Mouse (Mus musculus) forebrain, embryonic 14.5 days (tissue): Measurements from ENCODE around the gene Bicdl2. TPM values are rescaled to one million over a fixed set of nuclear protein-coding genes. Genes with fewer than 3 reads are reported as not detected.

Experiments
- polyA plus RNA-seq: library from polyadenylated mRNA; unstranded; fragments of >200 nt; fragmentation: Nextera tagmentation; extraction: Ambion mirVana; gene quantifications from 2 replicates; pipeline ENCODE4 v1.2.1, GENCODE M21; 2014

The Bicdl2 gene
- polyA plus RNA-seq, 1 experiment from 2014 or later: not detected

Other genes starting within 250 kb of the Bicdl2 start
- not detected in 2 replicates for gene Vmn2r117, start 180.8 kb upstream of the Bicdl2 start, polyA plus RNA-seq
- 17.6 and 20.9 TPM in 2 replicates for gene Zfp213, start 96.3 kb upstream of the Bicdl2 start, polyA plus RNA-seq
- 24.1 and 26.0 TPM in 2 replicates for gene Zfp13, start 61.0 kb upstream of the Bicdl2 start, polyA plus RNA-seq
- gene Zscan10, start 59.6 kb upstream of the Bicdl2 start, polyA plus RNA-seq: not detected in 2 replicates
- 0.62 and 0.90 TPM in 2 replicates for gene Mmp25, start 15.2 kb upstream of the Bicdl2 start, polyA plus RNA-seq
- gene Hcfc1r1, start 13.1 kb downstream of the Bicdl2 start, polyA plus RNA-seq: 107 and 112 TPM in 2 replicates
- gene Thoc6, start 13.4 kb downstream of the Bicdl2 start, polyA plus RNA-seq: 43.8 and 45.9 TPM in 2 replicates
- 2.6 and 2.9 TPM in 2 replicates for gene Tnfrsf12a, start 17.0 kb downstream of the Bicdl2 start, polyA plus RNA-seq
- gene Cldn6, start 18.7 kb downstream of the Bicdl2 start, polyA plus RNA-seq: 0.24 and 0.25 TPM in 2 replicates
- gene Cldn9, start 23.5 kb downstream of the Bicdl2 start, polyA plus RNA-seq: 1.6 and 2.3 TPM in 2 replicates
- not detected in 2 replicates for gene 1520401A03Rik, start 62.3 kb downstream of the Bicdl2 start, polyA plus RNA-seq
- 18.0 and 23.1 TPM in 2 replicates for gene Pkmyt1, start 65.8 kb downstream of the Bicdl2 start, polyA plus RNA-seq
- gene Paqr4, start 80.4 kb downstream of the Bicdl2 start, polyA plus RNA-seq: 31.9 and 38.3 TPM in 2 replicates
- gene Kremen2, start 85.3 kb downstream of the Bicdl2 start, polyA plus RNA-seq: 0.23 and 0.25 TPM in 2 replicates
- 129 and 143 TPM in 2 replicates for gene Flywch1, start 111.1 kb downstream of the Bicdl2 start, polyA plus RNA-seq
- gene Flywch2, start 125.6 kb downstream of the Bicdl2 start, polyA plus RNA-seq: 36.9 and 44.2 TPM in 2 replicates
- gene Srrm2, start 130.0 kb downstream of the Bicdl2 start, polyA plus RNA-seq: 226 and 339 TPM in 2 replicates
- 1,202 and 1,508 TPM in 2 replicates for gene Elob, start 168.6 kb downstream of the Bicdl2 start, polyA plus RNA-seq
- gene Prss33, start 175.6 kb downstream of the Bicdl2 start, polyA plus RNA-seq: not detected in 2 replicates
- gene Prss32, start 183.3 kb downstream of the Bicdl2 start, polyA plus RNA-seq: not detected in 2 replicates
- 0.31 and 0.66 TPM in 2 replicates for gene Prss41, start 183.7 kb downstream of the Bicdl2 start, polyA plus RNA-seq
- gene Prss21, start 207.6 kb downstream of the Bicdl2 start, polyA plus RNA-seq: not detected in 2 replicates
- gene Dcpp1, start 220.4 kb downstream of the Bicdl2 start, polyA plus RNA-seq: not detected in 2 replicates
- not detected in 2 replicates for gene Dcpp2, start 220.4 kb downstream of the Bicdl2 start, polyA plus RNA-seq